Mouse (Mus musculus) urinary bladder, postnatal 36 days (tissue): ENCODE data around the gene Spdl1.

Source experiments
- DNase-seq, 2 experiments: peaks; one replicate each; pipeline ENCODE4 v3.0.0; 2022; ENCODE audit warnings: low spot score in 2 of 2, mixed read lengths in 1 of 2

The Spdl1 gene

DNA sequence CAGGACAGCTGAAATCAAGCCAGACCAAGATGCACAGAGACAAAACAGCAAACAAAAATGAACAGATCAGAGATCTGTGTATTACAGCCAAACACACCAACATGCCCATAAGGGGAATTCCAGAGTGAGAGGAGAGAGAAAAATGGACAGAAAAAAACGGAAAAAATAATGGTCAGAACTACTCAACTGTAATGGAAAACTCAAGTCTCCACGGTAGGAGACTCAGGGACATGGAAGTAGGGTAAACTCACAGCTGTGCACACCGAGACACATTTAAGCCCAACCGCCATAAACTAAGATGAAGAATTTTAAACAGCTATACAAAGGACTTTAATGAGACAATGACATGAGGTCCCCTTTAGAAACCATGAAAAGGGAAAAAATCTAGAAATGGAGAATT, 73.9 kb downstream of the Spdl1 start:
- DNase-seq: no peak
